Mouse (Mus musculus) lung, adult 10 weeks (tissue): ENCODE results near the gene Ebpl. TPM values are rescaled to one million over a fixed set of nuclear protein-coding genes. Genes with fewer than 3 reads are reported as not detected.

Source experiments
- polyA plus RNA-seq: library from polyadenylated mRNA; stranded (reverse); fragments of 350-450 nt; fragmentation: Illumina TruSeq; extraction: RNeasy Lipid Tissue Mini Kit (QIAGEN cat#74804); gene quantifications from one replicate; pipeline ENCODE4 v1.2.3, GENCODE M21; 2014; ENCODE audit warnings: low read depth, low replicate concordance; ENCODE audit not compliant: insufficient read depth

Ebpl gene
- 3.0 TPM for polyA plus RNA-seq

GRCm38 (mm10) chr14:61360131-61360980 is at the start of gene Ebpl:
Gene Ebpl (minus strand): TSS chr14:61360439.

GRCm38 (mm10) chr14:61309593-61309992 is 50.6 kb downstream of the Ebpl start, which contains the start of gene Arl11:
Gene Arl11 (plus strand): TSS chr14:61309753.

Other genes starting within 250 kb of the Ebpl start
- gene Sacs, start 222.0 kb downstream of the Ebpl start, polyA plus RNA-seq = 0.46 TPM
- gene Sgcg, start 101.9 kb downstream of the Ebpl start, polyA plus RNA-seq = 4.8 TPM
- gene Arl11, start 50.7 kb downstream of the Ebpl start, polyA plus RNA-seq = 8.6 TPM
- gene Kpna3, start 79.4 kb upstream of the Ebpl start, polyA plus RNA-seq = 11.0 TPM
- 24.1 TPM for gene Spryd7, start 196.4 kb upstream of the Ebpl start, polyA plus RNA-seq
- 7.8 TPM for gene Trim13, start 237.8 kb upstream of the Ebpl start, polyA plus RNA-seq
- 5.0 TPM for gene Kcnrg, start 247.0 kb upstream of the Ebpl start, polyA plus RNA-seq